Mouse (Mus musculus) liver, embryonic 11.5 days (tissue): ENCODE measurements around the gene Smim20. TPM values are rescaled to one million over a fixed set of nuclear protein-coding genes. Genes with fewer than 3 reads are reported as not detected.

ENCODE experiments used
- ATAC-seq: fragments of 200-750 bp; cut with Nextera tagmentation; replicated peaks from 2 replicates; pipeline ENCODE4 v1.8.0; 2017; ENCODE audit warnings: moderate number of reproducible peaks, mild to moderate bottlenecking, moderate TSS enrichment, moderate library complexity; ENCODE audit not compliant: low FRiP score
- DNase-seq: peaks from one replicate; pipeline ENCODE4 v3.0.0-alpha.2; 2017; ENCODE audit warnings: low spot score
- H3K27ac ChIP-seq: fragments of 300-500 bp; sonication (generic); 2 replicates; pipeline ENCODE4 v1.5.1; 2014; ENCODE audit warnings: mild to moderate bottlenecking, low read depth, low read length, control low read depth
- H3K27me3 ChIP-seq: fragments of 300-500 bp; sonication (generic); replicated peaks from 2 replicates; pipeline ENCODE4 v1.6.1; 2014; ENCODE audit warnings: low read length, mixed read lengths; ENCODE audit not compliant: control insufficient read depth, insufficient read depth
- H3K36me3 ChIP-seq: fragments of 300-500 bp; sonication (generic); 2 replicates; pipeline ENCODE4 v1.6.1; 2014; ENCODE audit warnings: mild to moderate bottlenecking, low read length, moderate library complexity, mixed read lengths; ENCODE audit not compliant: control insufficient read depth, insufficient read depth
- H3K4me1 ChIP-seq: fragments of 300-500 bp; sonication (generic); replicated peaks from 2 replicates; pipeline ENCODE4 v1.6.1; 2014; ENCODE audit warnings: low read length, mixed read lengths; ENCODE audit not compliant: control insufficient read depth, insufficient read depth
- H3K4me2 ChIP-seq: fragments of 300-500 bp; sonication (generic); 2 replicates; pipeline ENCODE4 v1.6.1; 2014; ENCODE audit warnings: mild to moderate bottlenecking, control low read depth, moderate library complexity
- H3K4me3 ChIP-seq: fragments of 300-500 bp; sonication (generic); 2 replicates; pipeline ENCODE4 v1.5.1; 2014; ENCODE audit warnings: low read depth, low read length, control low read depth
- H3K9ac ChIP-seq: fragments of 300-500 bp; sonication (generic); 2 replicates; pipeline ENCODE4 v1.6.1; 2014; ENCODE audit warnings: low read depth, low read length, control low read depth
- H3K9me3 ChIP-seq: fragments of 300-500 bp; sonication (generic); 2 replicates; pipeline ENCODE4 v1.6.1; 2016; ENCODE audit warnings: low read length, inconsistent platforms, mixed read lengths; ENCODE audit not compliant: control insufficient read depth
- WGBS: fragments of 180-500 bp; shearing (Covaris S2); extraction: QIAGEN DNeasy Blood & Tissue Kit; methylation state at CpG from one replicate; pipeline ENCODE4 v1.1.7; 2014; 5-methylcytosine and 5-hydroxymethylcytosine counted together
- polyA plus RNA-seq: library from polyadenylated mRNA; unstranded; fragments of >200 nt; fragmentation: Nextera tagmentation; extraction: Ambion mirVana; gene quantifications from 2 replicates; pipeline ENCODE4 v1.2.1, GENCODE M21; 2014

The Smim20 gene
- 64.4 and 70.2 TPM in 2 replicates for polyA plus RNA-seq

DNA sequence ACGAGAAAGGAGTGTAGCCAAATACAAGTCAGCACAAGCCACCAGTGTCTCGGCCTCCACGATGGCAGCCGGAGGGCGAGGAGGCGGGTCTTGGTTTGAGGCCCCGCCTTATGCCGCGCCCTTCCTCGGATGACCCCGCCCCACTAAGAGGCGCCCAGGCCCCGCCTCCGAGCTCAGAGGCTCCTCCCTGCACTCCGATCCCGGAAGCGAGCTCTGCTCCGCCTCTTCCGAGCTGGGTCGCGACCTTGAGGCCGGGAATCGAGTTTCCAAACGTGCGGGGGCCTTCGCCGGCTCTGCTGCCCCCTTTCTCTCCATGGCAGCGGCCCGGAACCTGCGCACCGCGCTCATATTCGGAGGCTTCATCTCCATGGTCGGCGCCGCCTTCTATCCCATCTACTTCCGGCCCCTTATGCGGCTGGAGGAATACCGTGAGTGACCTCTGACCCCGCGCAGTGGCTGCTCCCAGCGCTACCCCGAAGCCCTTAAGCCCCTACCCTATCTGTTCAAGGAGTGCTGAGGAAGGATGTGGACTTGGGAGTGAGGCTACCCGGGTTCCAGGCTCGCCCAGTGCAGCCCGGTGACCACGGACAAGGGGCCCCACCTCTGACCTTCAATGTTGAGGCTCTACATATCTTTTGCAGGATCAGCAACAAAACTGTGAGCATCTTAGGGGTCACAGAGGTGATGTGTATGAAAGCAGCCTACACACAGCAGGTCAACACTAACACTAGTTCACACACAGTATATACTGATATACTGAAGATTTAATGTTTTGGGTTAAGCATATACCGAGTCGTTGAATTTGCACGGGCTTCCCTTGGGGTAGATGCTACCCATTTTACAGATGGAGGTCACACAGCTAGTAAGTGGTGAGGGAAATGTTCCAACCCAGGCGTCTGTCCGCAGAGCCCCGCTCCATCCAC lies at the start of gene Smim20:
Gene Smim20, plus strand, starts transcription at position 153 of the 923 bp plus-strand sequence.
- peak; percentile 95 for ATAC-seq
- WGBS, result 11% methylated on average over 51 of the region's 53 CpGs
- H3K4me2 ChIP-seq, result peak within 1 kb of the TSS; percentile 78

DNA sequence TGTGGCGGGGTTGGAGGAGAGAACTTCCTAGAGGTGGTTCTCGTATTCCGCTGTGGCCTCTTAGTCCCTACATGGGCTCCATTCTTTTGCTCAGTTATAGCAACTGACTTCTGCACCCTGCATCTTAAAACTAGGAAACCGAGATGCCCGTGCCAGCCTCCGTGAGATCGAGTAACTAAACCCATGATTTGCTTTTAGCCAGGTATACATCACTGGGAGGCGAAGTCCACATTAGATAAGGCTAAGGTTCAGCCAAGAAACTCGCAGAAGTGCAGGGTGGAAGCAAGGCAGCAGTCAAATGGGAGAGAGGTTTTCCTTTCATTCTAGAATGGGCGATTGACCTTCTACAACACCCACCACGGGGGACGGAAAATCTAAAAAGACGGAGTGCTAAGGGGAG lies 41.4 kb upstream of the Smim20 start:
- 81% methylated on average over 13 of the region's 13 CpGs for WGBS
- no peaks in the 10 kb centered on the region for H3K4me1 ChIP-seq
- no peaks in the 10 kb centered on the region for H3K27me3 ChIP-seq
- no peaks in the 10 kb centered on the region for H3K9me3 ChIP-seq
- DNase-seq (no peak), ATAC-seq (no peak)
- no peak overlapping the region for H3K4me3 ChIP-seq
- H3K27ac ChIP-seq, result no peak overlapping the region
- no peak overlapping the region for H3K9ac ChIP-seq
- H3K36me3 ChIP-seq, result no peaks in the 10 kb centered on the region
- no peak overlapping the region for H3K4me2 ChIP-seq

More for the DNA sequence above, at the start of gene Smim20:
- Histone ChIP-seq H3K36me3 (no peaks in the 10 kb centered on the region), H3K9ac (peak within 1 kb of the TSS; percentile 81), H3K4me1 (peaks cover 11% of the 10 kb centered on the region), H3K27ac (peak within 1 kb of the TSS; percentile 84), H3K4me3 (peak within 1 kb of the TSS; percentile 76), H3K9me3 (no peaks in the 10 kb centered on the region), H3K27me3 (no peaks in the 10 kb centered on the region)
- peak; percentile 91 for DNase-seq

DNA sequence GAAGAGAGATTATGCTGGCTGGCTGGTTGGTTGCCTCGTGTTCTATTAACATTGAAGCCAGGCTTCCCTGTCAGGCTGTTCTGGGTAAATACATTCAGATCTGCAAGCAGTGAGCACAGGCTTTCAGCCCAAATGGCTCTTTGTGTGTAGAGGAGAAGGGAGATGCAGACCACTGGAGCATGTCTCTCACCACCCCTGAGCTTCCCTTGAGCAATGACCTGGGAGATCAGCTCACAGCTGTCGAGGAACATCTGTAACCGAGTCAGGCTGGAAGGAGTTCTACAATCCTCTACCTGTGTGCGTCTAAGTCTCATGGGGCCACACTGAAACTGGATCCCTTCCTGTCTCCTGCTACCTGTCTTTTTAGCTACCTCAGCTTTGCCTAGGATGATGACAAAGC lies 36.3 kb upstream of the Smim20 start:
- Histone ChIP-seq H3K4me2 (no peak overlapping the region), H3K9ac (no peak overlapping the region), H3K27me3 (no peaks in the 10 kb centered on the region), H3K27ac (no peak overlapping the region), H3K36me3 (no peaks in the 10 kb centered on the region), H3K9me3 (no peaks in the 10 kb centered on the region), H3K4me1 (no peaks in the 10 kb centered on the region), H3K4me3 (no peak overlapping the region)
- WGBS, result 73% methylated on average over 4 of the region's 4 CpGs
- DNase-seq (no peak), ATAC-seq (no peak)

DNA sequence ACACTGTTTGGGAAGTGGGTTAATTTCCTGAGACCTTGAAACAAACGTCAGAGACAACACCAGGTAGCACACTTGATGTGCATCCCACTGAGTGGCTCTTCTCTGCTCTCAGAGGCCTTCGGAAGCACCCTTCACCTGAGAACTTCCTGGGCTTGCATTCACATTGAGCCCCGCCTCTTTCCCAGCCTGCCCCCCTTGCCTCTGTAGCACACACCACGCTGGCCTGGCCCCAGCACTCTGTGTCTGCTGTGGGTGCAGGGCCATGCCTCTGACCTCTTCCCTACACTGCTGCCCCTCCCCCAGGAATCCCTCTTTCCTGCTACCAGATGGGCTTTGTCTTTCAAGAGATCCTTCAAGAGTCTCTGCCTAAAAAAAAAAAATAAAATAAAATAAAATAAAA lies 31.3 kb upstream of the Smim20 start:
- H3K9ac ChIP-seq, result no peak overlapping the region
- H3K9me3 ChIP-seq, result no peaks in the 10 kb centered on the region
- H3K36me3 ChIP-seq, result no peaks in the 10 kb centered on the region
- 24% methylated on average over 4 of the region's 4 CpGs for WGBS
- no peaks in the 10 kb centered on the region for H3K27me3 ChIP-seq
- no peaks in the 10 kb centered on the region for H3K4me1 ChIP-seq
- H3K27ac ChIP-seq, result no peak overlapping the region
- DNase-seq, result no peak
- H3K4me3 ChIP-seq, result no peak overlapping the region
- no peak overlapping the region for H3K4me2 ChIP-seq
- no peak for ATAC-seq

DNA sequence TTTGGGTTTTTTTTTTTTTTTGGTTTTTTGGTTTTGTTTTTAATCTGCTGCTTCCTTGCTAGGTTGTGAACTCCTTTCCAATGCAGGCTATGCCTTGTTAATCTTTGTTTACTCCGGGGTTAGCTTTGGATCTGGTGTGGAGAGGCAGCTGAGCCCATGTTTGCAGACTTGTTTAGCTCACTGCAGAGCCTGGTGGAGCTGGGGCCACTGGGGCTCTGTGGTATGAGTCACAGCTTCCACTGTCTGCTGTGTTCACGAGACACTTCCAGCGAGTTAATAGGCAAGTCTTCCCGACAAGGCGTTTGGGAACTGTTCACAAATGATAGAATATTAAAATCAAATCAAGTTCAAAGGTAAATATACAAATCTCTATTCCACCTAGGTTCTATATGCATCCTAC lies 30.7 kb upstream of the Smim20 start:
- no peaks in the 10 kb centered on the region for H3K9me3 ChIP-seq
- no peak overlapping the region for H3K27ac ChIP-seq
- H3K4me3 ChIP-seq, result no peak overlapping the region
- H3K4me2 ChIP-seq, result no peak overlapping the region
- no peak for DNase-seq
- no peak for ATAC-seq
- no peaks in the 10 kb centered on the region for H3K36me3 ChIP-seq
- no peaks in the 10 kb centered on the region for H3K4me1 ChIP-seq
- 23% methylated on average over 5 of the region's 5 CpGs for WGBS
- H3K27me3 ChIP-seq, result no peaks in the 10 kb centered on the region
- no peak overlapping the region for H3K9ac ChIP-seq

DNA sequence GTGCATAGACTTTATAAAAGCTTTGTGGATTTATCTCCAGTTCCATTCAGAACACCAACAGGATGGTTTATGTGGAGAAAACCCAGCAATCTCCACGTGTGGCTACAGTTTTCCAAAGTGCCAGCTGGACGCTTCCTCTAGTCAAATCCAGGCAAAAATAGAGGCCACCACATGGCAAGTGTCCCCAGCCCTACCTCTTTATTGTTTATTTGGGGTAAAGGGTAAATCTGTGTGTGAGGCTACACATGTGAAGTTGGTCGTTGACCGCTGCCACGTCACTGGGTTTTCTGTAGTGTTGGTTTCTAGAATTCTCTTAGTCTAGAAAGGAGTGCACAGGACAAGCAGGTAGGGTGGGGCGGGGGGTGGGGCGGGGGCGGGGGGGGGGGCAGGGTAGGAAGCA lies 30.1 kb upstream of the Smim20 start:
- Histone ChIP-seq H3K27ac (no peak overlapping the region), H3K4me1 (no peaks in the 10 kb centered on the region), H3K36me3 (no peaks in the 10 kb centered on the region), H3K9ac (no peak overlapping the region), H3K4me2 (no peak overlapping the region), H3K27me3 (no peaks in the 10 kb centered on the region), H3K9me3 (no peaks in the 10 kb centered on the region), H3K4me3 (no peak overlapping the region)
- WGBS, result 81% methylated on average over 7 of the region's 8 CpGs
- ATAC-seq, result no peak
- no peak for DNase-seq

DNA sequence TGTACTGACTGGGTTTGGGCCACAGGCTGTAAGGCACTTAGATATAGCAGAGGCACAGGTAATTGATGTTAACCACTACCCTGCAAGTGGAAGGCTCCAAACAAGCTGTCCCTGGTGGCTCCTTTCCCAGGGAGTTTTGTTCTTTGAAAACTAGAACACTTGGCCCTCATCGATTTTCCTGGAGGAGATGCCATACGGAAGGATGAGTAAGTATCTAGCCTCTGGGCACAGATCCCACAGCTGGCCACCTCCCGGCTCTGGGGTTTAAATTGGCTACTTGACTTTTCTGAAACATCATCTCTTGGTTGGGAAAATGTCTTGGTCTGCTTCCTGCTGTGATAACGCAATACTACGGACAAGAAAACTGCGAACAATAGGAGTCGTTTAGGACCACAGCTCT lies 28.1 kb upstream of the Smim20 start:
- H3K4me3 ChIP-seq, result no peak overlapping the region
- no peaks in the 10 kb centered on the region for H3K36me3 ChIP-seq
- DNase-seq (no peak), ATAC-seq (no peak)
- 85% methylated on average over 7 of the region's 7 CpGs for WGBS
- no peaks in the 10 kb centered on the region for H3K27me3 ChIP-seq
- no peak overlapping the region for H3K4me2 ChIP-seq
- H3K9ac ChIP-seq, result no peak overlapping the region
- no peaks in the 10 kb centered on the region for H3K9me3 ChIP-seq
- no peaks in the 10 kb centered on the region for H3K4me1 ChIP-seq
- no peak overlapping the region for H3K27ac ChIP-seq

DNA sequence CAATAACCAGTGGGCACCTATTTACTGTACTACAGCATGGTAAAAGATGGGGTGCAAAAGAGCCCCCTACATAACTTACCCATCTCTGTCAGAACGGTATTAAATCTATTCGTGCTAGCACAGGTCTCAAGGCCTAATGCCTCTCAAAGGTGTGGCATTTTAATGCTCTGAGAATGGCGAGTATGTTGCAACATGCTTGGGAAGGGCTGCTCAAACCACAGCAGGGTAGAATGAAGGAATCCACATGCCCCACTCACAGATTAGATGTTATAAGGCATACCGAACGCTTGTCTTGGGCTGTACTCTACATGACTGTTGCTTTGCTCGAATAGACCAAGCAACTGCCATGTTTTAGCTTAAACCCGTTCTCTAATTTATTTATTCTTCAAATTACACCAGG lies 27.7 kb upstream of the Smim20 start:
- ATAC-seq (no peak), DNase-seq (no peak)
- Histone ChIP-seq H3K4me1 (no peaks in the 10 kb centered on the region), H3K27ac (no peak overlapping the region), H3K4me2 (no peak overlapping the region), H3K27me3 (no peaks in the 10 kb centered on the region), H3K36me3 (no peaks in the 10 kb centered on the region), H3K4me3 (no peak overlapping the region), H3K9me3 (no peaks in the 10 kb centered on the region), H3K9ac (no peak overlapping the region)
- WGBS, result 81% methylated on average over 7 of the region's 7 CpGs

DNA sequence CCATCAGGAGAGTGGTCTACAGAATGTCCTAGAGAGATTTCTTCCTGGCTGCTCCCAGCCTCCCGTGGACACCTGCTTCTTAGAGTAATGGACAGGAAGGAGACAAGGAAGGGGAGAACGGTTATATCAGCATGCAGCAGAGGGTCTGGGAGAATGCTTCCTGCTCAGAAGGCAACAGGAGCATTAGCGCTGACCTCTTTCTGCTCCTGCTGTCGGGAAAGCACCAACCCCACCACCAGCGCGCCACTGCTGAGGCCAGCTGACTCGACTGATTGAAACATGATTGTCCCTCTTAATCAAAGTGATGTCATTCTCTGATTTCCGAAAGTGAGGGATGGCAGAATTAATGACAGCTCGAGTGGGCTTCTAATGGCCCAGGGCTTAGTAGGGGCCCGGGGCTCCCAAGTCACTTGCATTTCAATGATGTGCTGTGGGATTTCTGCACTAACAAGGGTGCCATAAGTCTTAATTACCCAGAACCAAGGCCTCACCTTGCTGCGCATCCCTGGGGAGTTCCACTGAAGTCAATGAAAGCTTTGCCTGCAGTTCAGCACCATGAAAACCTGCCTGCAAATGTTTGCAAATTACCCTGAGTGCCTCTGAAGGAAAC lies 26.9 kb upstream of the Smim20 start:
- Histone ChIP-seq H3K27ac (no peak overlapping the region), H3K9me3 (no peaks in the 10 kb centered on the region), H3K4me3 (no peak overlapping the region), H3K9ac (no peak overlapping the region), H3K27me3 (no peaks in the 10 kb centered on the region), H3K4me2 (no peak overlapping the region), H3K4me1 (no peaks in the 10 kb centered on the region), H3K36me3 (no peaks in the 10 kb centered on the region)
- WGBS, result 49% methylated on average over 11 of the region's 11 CpGs
- ATAC-seq (no peak), DNase-seq (no peak)
